Mouse (Mus musculus) thymus, postnatal 0 days (tissue): ENCODE measurements around the gene Kdm8. TPM values are rescaled to one million over a fixed set of nuclear protein-coding genes. Genes with fewer than 3 reads are reported as not detected.
A peak's percentile ranks its signal among the peaks of the same experiment; 100 is the strongest.

Experiments used
- DNase-seq: peaks from one replicate; pipeline ENCODE4 v3.0.0-alpha.2; 2015; ENCODE audit warnings: low spot score
- polyA plus RNA-seq: library from polyadenylated mRNA; unstranded; fragments of >200 nt; fragmentation: Nextera tagmentation; extraction: Ambion mirVana; gene quantifications from 2 replicates; pipeline ENCODE4 v1.2.1, GENCODE M21; 2015

The Kdm8 gene
- polyA plus RNA-seq, 1 experiment from 2014 or later = 15.1 TPM

GRCm38 (mm10) chr7:125453671-125454070 is 9.2 kb downstream of the Kdm8 start:
- no peak for DNase-seq

- DNase-seq = no peak
These were observed 17.7 kb downstream of the Kdm8 start for GRCm38 (mm10) chr7:125462200-125462599.

DNA sequence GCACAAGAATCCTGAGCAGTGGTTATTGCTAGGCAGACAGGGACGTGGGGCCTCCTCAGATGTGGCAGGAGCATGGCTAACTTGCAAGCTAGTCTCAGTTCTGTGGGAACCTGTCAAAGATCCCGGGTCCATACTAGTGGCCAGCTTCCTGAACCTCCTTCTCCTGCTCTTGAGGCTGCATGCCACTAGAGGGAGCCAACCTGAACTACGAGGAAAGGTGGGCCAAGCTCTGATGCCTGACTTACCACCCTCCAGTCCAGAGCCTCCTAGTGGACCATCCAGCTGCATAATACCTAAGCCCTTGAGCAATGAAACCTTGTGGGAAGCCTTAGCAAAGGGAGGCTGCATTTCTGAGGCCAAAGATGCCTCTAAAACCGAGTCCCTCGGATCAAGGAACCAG is 25.5 kb downstream of the Kdm8 start:
- peak; percentile 78 for DNase-seq

DNA sequence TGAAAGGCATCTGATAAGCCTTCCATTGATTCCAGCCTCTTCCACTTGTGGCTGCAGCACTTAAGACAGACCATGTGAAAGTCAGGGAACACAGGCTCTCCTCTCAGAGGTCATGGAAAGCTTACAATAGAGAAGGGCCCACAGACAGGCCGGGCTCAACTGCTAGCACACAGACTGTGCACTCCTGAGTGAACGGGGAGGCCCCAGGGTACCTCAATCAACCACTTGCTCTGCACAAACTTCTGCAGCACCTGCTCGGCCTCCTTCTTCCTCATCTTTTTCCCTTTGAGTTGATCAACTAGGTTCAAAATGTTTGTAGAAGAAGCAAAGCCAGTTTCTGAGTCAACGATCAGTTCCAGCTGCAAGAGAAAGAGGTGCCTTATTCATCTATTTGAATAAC is 26.4 kb downstream of the Kdm8 start:
- DNase-seq = peak; percentile 55

DNA sequence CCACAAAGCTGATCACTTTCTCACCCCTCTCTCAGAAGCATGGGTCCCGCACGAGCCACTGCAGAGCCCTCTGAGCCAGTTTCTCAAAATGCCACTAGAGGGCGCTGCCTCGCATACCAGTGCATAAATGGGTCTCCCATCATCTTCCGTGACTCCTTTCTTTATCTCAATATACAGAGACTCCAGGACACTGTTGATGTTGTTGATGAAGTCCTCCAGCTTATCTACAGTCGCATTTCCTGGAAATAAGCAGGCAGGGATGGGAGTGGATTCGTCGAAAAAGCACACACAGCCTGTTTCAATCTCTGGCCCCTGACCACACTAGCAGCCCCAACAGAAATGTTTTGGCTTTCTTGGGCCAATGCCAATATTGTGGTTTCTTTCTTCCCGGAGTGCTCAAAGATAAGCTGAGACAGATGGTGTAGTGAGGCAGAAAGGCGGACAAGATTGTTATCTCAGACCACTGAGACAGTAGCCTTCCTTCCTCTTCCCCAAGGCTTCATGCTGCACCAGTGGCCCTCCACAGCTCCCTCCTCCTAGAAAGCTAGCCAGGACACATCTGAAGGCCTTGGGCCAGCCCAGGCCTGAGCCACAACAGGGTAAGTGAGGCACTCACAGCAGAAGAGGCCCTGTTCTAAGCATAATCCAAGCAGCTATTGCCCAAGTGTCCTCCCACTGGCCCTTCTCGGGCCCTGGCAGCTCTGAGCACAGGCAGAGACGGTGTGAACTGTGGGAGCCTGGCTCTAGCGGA is 27.7 kb downstream of the Kdm8 start:
- DNase-seq = peak; percentile 90

DNA sequence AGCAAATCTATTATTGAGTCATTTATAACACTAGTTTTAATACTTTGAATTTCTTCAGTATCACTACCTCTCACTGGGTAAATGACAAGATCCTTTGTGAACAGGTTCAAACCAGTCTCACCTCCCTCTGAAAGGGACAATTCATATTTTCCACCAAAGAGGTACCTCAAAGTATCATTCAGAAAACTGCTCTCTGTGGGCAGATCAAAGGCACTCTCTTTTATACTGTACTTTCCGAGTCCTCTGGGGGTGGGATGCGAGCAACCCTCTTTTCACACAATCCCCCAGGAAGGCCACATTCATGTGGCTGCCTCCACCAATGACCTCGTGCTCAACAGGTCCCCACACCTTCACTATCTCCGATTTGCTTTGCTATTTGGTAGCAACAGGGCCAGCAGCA is 30.1 kb downstream of the Kdm8 start:
- DNase-seq = no peak

DNA sequence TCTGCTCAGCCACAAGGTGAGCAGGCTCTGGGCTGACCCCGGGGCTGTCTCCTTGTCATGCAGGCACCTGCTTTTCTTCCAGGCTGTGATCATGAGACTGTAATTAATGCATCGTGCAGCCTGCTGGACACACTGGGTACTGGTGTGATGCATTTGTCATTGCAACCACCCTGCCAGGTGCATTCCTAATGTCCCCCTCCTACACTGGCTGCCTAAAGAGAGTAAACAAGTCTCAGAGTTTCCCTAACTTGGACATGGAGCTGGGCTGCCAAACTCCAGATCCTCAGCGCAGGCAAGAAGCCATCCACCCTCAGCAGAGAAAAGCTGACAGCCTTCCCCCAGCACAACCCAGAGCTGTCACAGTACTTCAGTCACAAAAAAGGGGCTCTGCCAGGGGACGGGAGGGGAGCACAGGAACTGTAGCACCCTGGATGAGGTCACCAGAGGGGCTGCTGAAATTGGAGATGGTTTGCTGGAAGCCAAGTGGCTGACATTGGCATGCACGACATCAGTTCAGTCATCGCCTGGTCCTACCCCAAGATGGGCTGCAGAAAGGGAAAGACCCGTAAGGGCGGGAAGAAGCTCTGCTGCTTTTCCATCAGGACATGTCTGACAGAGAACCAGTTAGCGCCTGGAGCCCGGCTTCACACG is 31.2 kb downstream of the Kdm8 start:
- DNase-seq = peak; percentile 39

DNA sequence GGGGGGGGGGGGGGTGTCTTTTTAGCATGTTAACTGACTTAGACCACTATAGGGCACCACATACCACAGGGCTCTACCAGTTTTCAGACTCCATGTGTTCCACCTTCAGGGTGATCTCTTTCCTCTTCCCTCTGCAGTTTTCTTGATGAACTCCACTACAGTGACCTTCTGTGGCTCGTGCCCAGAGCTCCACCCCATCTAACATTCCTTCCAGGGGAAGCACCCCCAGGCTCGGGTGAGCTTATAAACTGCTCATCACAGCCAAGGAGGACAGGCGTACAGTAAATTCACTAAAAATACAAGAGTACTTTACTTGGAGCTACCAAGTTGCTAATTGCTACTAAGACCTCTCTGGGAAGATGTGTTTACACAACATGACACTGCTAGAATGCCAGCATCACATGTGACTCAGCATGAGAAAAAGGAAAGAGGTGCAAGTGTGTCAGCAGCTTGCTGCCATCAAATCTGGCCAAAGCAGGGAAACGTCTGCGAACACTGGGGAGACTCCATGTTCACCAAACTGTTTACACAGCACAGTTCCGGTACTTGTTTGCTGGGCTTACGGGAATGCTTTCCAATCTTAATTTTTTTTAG is 34.0 kb downstream of the Kdm8 start:
- no peak for DNase-seq

- DNase-seq = no peak
These were observed 36.0 kb downstream of the Kdm8 start for GRCm38 (mm10) chr7:125480518-125480917.

DNA sequence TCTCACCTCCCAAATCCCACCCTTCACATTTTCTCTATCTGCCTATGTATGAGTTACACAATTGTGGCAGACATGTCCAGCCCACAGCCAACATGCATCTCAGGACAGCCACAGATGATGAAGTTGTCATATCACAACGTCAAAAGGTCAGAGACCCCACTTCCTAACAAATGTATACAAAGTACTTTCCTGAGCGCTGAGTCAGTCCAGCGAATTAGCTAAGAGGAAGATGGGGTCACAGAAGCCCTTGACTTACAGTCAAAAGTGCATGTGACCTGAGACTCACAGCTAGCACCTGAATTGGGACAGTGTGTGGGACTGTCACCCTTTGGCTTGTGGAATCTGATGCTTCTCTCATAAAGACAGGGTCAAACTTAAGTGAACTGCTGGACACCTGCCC is 37.9 kb downstream of the Kdm8 start:
- DNase-seq = no peak

- no peak for DNase-seq
These were observed 38.4 kb downstream of the Kdm8 start for GRCm38 (mm10) chr7:125482886-125483285.

DNA sequence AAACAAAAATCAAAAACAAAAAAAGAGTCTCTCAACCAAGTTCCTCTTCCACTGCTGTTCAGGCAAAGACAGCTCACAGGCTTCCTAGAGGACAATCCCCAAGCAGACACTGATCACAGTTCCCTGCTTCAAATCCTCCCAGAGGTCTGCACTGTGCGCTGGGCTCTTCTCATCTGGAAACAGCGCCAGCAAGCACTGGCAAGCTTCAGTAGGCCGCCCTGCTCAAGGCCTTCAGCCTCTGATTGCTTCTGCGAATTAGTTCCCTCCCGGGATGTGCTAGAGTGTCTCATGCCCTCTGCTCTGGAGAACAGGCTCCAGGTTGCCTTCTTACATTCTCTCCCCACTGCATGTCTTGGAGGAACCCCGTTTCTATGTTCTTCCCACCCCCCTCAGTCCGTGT is 40.3 kb downstream of the Kdm8 start:
- no peak for DNase-seq

DNA sequence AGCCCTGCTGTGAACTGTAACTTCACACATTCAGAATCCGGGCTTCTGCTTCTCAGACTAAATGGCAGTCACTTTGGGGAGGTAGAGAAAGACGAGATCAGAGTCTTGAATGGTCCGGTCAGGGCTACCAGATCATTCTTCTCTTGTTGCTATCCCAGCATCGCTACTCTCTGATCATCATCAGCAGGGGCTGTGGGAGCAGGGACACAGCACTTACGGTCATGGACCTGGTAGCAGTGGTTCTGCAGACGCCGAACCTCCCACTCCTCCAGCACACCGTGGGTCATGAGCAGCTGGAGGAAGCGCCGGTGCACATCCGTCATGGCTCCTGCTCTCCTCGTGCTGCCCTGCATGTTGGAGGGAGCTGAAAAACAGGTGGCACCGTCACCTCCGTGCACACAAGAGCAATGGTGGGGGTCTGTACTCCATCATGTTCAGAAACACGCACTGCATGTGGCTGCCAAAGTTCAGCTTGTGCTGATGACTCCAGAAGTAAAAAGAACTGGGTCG is 41.7 kb downstream of the Kdm8 start:
- peak; percentile 46 for DNase-seq

GRCm38 (mm10) chr7:125487126-125487525 is 42.6 kb downstream of the Kdm8 start:
- peak; percentile 76 for DNase-seq

DNA sequence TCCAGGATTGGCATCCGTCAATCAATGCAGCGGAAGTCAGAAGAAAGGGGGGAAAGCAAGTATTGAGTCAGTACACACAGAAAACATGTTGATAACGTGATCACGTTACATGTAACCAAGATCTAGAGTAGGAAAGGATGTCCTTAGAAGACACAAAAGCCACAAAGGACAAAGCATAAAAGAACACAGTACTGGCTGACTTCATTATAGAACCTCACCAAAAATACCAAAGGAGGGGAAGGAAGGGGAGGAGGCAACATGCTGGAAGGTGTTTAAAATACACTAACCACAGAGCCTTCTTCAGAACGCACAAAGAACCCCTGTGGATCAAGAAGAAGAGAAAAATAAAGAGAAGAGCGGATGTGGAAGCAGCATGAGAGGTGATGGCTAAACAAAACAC is 44.2 kb downstream of the Kdm8 start:
- peak; percentile 78 for DNase-seq

DNA sequence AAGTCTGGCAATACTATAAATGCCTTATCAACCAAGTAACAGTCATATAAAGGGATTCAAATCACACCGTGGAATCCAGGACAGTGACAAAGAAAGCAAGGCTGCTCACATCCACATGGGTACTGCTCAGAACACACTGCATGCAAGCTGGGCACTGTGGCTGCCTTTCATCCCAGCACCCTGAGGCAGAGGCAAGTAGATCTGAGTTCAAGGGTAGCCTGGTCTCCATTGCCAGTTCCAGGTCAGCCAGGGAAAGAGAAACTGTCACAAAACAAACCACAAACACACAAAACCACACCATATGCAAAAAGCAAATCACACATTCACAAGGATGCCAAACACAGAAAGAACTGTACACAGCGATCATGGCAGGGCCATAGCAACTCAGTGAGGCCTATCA is 45.2 kb downstream of the Kdm8 start:
- no peak for DNase-seq

- peak; percentile 99 for DNase-seq
These were observed 46.7 kb downstream of the Kdm8 start, which contains the start of gene Nsmce1 for GRCm38 (mm10) chr7:125490947-125491735. Gene Nsmce1, minus strand, starts transcription at chr7:125491596.

GRCm38 (mm10) chr7:125491760-125492159 is 47.3 kb downstream of the Kdm8 start:
- no peak for DNase-seq

DNA sequence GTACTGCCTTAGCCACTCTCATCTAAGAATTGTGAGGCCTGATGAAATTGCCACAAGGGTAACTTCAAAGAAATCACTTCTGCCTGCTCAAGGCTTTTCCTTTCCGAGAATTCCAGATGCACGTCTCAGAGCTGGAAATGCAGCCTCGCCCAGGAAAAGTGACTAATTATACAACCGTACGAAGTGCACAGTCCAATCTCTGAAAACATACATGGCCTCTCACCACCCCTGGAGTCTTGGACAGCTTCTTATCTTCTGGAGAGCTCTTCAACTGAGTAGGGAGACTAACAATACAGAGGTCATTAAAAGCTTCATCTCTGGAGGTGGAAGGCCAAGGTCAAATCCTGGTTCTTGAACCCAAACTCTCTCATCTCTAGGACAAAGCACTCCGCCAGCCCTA is 48.1 kb downstream of the Kdm8 start:
- no peak for DNase-seq

- DNase-seq = no peak
These were observed 51.5 kb downstream of the Kdm8 start for GRCm38 (mm10) chr7:125495864-125496440.
